Mouse (Mus musculus): ENCODE results near the gene Fut11.

GRCm38 (mm10) chr14:20702096-20702740 is 7.5 kb downstream of the Fut11 start:
- TF ChIP-seq CTCF (IDR thresholded peaks at IDR 0.05; ENCODE audit: control insufficient read depth, insufficient read depth, insufficient replicate concordance, low read depth, low read length) (no peak), POLR2A (IDR thresholded peaks at IDR 0.05; ENCODE audit: control insufficient read depth, low read depth, low read length) (no peak)
